Mouse (Mus musculus) midbrain, postnatal 0 days (tissue): ENCODE data around the gene Vdac1. TPM values are rescaled to one million over a fixed set of nuclear protein-coding genes. Genes with fewer than 3 reads are reported as not detected.

Source experiments
- ATAC-seq: fragments of 200-750 bp; cut with Nextera tagmentation; 2 replicates; pipeline ENCODE4 v1.8.0; 2017; ENCODE audit warnings: moderate number of reproducible peaks, mild to moderate bottlenecking, moderate TSS enrichment, moderate library complexity; ENCODE audit not compliant: low FRiP score
- DNase-seq: peaks from one replicate; pipeline ENCODE4 v3.0.0-alpha.2; 2015; ENCODE audit warnings: low spot score
- H3K27ac ChIP-seq: fragments of 300-500 bp; sonication (generic); 2 replicates; pipeline ENCODE4 v1.5.1; 2014; ENCODE audit warnings: low read depth, mild to moderate bottlenecking, low read length, mixed read lengths
- H3K27me3 ChIP-seq: fragments of 300-500 bp; sonication (generic); 2 replicates; pipeline ENCODE4 v1.6.1; 2014; ENCODE audit warnings: low read length, control low read depth, mixed read lengths; ENCODE audit not compliant: insufficient read depth
- H3K36me3 ChIP-seq: fragments of 300-500 bp; sonication (generic); 2 replicates; pipeline ENCODE4 v1.6.1; 2014; ENCODE audit warnings: low read length, control low read depth, mixed read lengths; ENCODE audit not compliant: insufficient read depth
- H3K4me1 ChIP-seq: fragments of 300-500 bp; sonication (generic); 2 replicates; pipeline ENCODE4 v1.6.1; 2014; ENCODE audit warnings: mild to moderate bottlenecking, control low read depth, antibody characterized with exemption, low read length, mixed read lengths; ENCODE audit not compliant: insufficient read depth
- H3K4me2 ChIP-seq: fragments of 300-500 bp; sonication (generic); 2 replicates; pipeline ENCODE4 v1.6.1; 2014; ENCODE audit warnings: low read depth, mild to moderate bottlenecking, low read length, mixed read lengths; ENCODE audit not compliant: poor library complexity, severe bottlenecking
- H3K4me3 ChIP-seq: fragments of 300-500 bp; sonication (generic); 2 replicates; pipeline ENCODE4 v1.5.1; 2014; ENCODE audit warnings: low read depth, mild to moderate bottlenecking, low read length, moderate library complexity
- H3K9ac ChIP-seq: fragments of 300-500 bp; sonication (generic); replicated peaks from 2 replicates; pipeline ENCODE4 v1.6.1; 2014; ENCODE audit warnings: mild to moderate bottlenecking, low read length, moderate library complexity, mixed read lengths; ENCODE audit not compliant: poor library complexity, severe bottlenecking
- H3K9me3 ChIP-seq: fragments of 300-500 bp; sonication (generic); 2 replicates; pipeline ENCODE4 v1.6.1; 2016; ENCODE audit warnings: low read length, control low read depth
- CTCF ChIP-seq: IDR thresholded peaks from 2 replicates; pipeline ENCODE4 v1.5.1; 2016; ENCODE audit warnings: antibody characterized with exemption, mild to moderate bottlenecking
- WGBS: fragments of 180-500 bp; shearing (Covaris S2); extraction: QIAGEN DNeasy Blood & Tissue Kit; methylation state at CpG from one replicate; pipeline ENCODE4 v1.1.7; 2014; 5-methylcytosine and 5-hydroxymethylcytosine counted together
- polyA plus RNA-seq: library from polyadenylated mRNA; unstranded; fragments of >200 nt; fragmentation: Nextera tagmentation; extraction: Ambion mirVana; gene quantifications from 2 replicates; pipeline ENCODE4 v1.2.1, GENCODE M21; 2015
- total RNA-seq: library from RNA; depleted of rRNA; stranded (reverse); fragments of >200 nt; gene quantifications from 2 replicates; pipeline ENCODE4 v1.2.3, GENCODE M21; 2014

The Vdac1 gene
- total and polyA plus RNA-seq, 2 experiments from 2014 or later: 337 to 412 TPM

- Histone ChIP-seq H3K27ac (no peak overlapping the region), H3K4me3 (no peak overlapping the region), H3K4me1 (peaks cover 13% of the 10 kb centered on the region), H3K4me2 (no peak overlapping the region), H3K9me3 (no peaks in the 10 kb centered on the region), H3K27me3 (no peaks in the 10 kb centered on the region), H3K9ac (no peak overlapping the region), H3K36me3 (no peaks in the 10 kb centered on the region)
- ATAC-seq: no peak
- 33% methylated on average over 4 of the region's 4 CpGs for WGBS
- TF ChIP-seq CTCF: no peak
- peak; percentile 81 for DNase-seq
Measured at GRCm38 (mm10) chr11:52358520-52358919, 2.1 kb upstream of the Vdac1 start.

GRCm38 (mm10) chr11:52359686-52360470, 782 bp upstream of the Vdac1 start:
- 15% methylated on average over 22 of the region's 22 CpGs for WGBS
- Histone ChIP-seq H3K27me3 (no peaks in the 10 kb centered on the region), H3K27ac (peak overlapping the region; percentile 96), H3K4me1 (peaks cover 18% of the 10 kb centered on the region), H3K4me2 (peak overlapping the region; percentile 94), H3K4me3 (peak overlapping the region; percentile 80), H3K36me3 (no peaks in the 10 kb centered on the region), H3K9ac (peak overlapping the region; percentile 99), H3K9me3 (no peaks in the 10 kb centered on the region)
- ATAC-seq (peak; percentile 65), DNase-seq (no peak)
- TF ChIP-seq CTCF: no peak

- peak overlapping the region; percentile 96 for H3K27ac ChIP-seq
- H3K4me3 ChIP-seq: peak overlapping the region; percentile 80
- peak overlapping the region; percentile 99 for H3K9ac ChIP-seq
- TF ChIP-seq CTCF: no peak; the same call in 1 of the 2 replicates
- no peaks in the 10 kb centered on the region for H3K27me3 ChIP-seq
- H3K9me3 ChIP-seq: no peaks in the 10 kb centered on the region
- peaks cover 20% of the 10 kb centered on the region for H3K4me1 ChIP-seq
- no peaks in the 10 kb centered on the region for H3K36me3 ChIP-seq
- ATAC-seq: peak; percentile 25
- WGBS: under 1% methylated on average over 44 of the region's 47 CpGs
- DNase-seq: peak; percentile 46
- H3K4me2 ChIP-seq: peak overlapping the region; percentile 94
Measured at GRCm38 (mm10) chr11:52361287-52361921, 744 bp downstream of the Vdac1 start.

- no peak overlapping the region for H3K4me2 ChIP-seq
- no peak for DNase-seq
- no peak for ATAC-seq
- H3K9ac ChIP-seq: no peak overlapping the region
- H3K27ac ChIP-seq: no peak overlapping the region
- H3K4me3 ChIP-seq: no peak overlapping the region
- no peaks in the 10 kb centered on the region for H3K9me3 ChIP-seq
- no peak for TF ChIP-seq CTCF
- H3K27me3 ChIP-seq: no peaks in the 10 kb centered on the region
- peaks cover 20% of the 10 kb centered on the region for H3K4me1 ChIP-seq
- H3K36me3 ChIP-seq: no peaks in the 10 kb centered on the region
- 87% methylated on average over 2 of the region's 2 CpGs for WGBS
Measured at GRCm38 (mm10) chr11:52364376-52364775, 3.7 kb downstream of the Vdac1 start.

- Histone ChIP-seq H3K36me3 (no peaks in the 10 kb centered on the region), H3K9me3 (no peaks in the 10 kb centered on the region), H3K27me3 (no peaks in the 10 kb centered on the region), H3K4me2 (no peak overlapping the region), H3K4me3 (no peak overlapping the region), H3K4me1 (peaks cover 14% of the 10 kb centered on the region), H3K9ac (0 out of 2 replicates have a peak overlapping the region, but pooled peaks have one; percentile 24), H3K27ac (no peak overlapping the region)
- ATAC-seq: no peak
- no peak for DNase-seq
- no peak for TF ChIP-seq CTCF
- WGBS: 88% methylated on average over 1 of the region's 1 CpGs
Measured at GRCm38 (mm10) chr11:52365143-52365542, 4.5 kb downstream of the Vdac1 start.

GRCm38 (mm10) chr11:52366358-52366757, 5.7 kb downstream of the Vdac1 start:
- H3K27me3 ChIP-seq: no peaks in the 10 kb centered on the region
- no peaks in the 10 kb centered on the region for H3K9me3 ChIP-seq
- no peak for TF ChIP-seq CTCF
- H3K4me3 ChIP-seq: no peak overlapping the region
- no peaks in the 10 kb centered on the region for H3K36me3 ChIP-seq
- 87% methylated on average over 5 of the region's 5 CpGs for WGBS
- H3K9ac ChIP-seq: no peak overlapping the region
- no peak overlapping the region for H3K4me2 ChIP-seq
- DNase-seq (no peak), ATAC-seq (no peak)
- H3K4me1 ChIP-seq: peaks cover 14% of the 10 kb centered on the region
- H3K27ac ChIP-seq: no peak overlapping the region
